Mouse (Mus musculus) spleen, adult 2 months (tissue): ENCODE measurements at regions not wholly inside any gene's neighbourhood (a gene's known extent, or its start where the extent isn't known, plus 50 kb on each side); places are given as distances from the start of the nearest gene placed in this dataset.

Experiments
- DNase-seq, 2 experiments: peaks; one replicate each; pipeline versions ENCODE4 v3.0.0 to v3.0.0-alpha.2; 2012 to 2021; ENCODE audit warnings: low spot score in 2 of 2, low read depth in 1 of 2
- H3K27ac ChIP-seq: fragments of 200-500 bp; 2 replicates; pipeline ENCODE4 v1.5.1; 2012; ENCODE audit warnings: low read length, inconsistent platforms; ENCODE audit not compliant: insufficient read depth
- H3K27me3 ChIP-seq: fragments of 200-500 bp; 2 replicates; pipeline ENCODE4 v1.6.1; 2012; ENCODE audit warnings: mild to moderate bottlenecking, moderate library complexity, low read length, inconsistent platforms; ENCODE audit not compliant: control insufficient read depth, insufficient read depth
- H3K36me3 ChIP-seq: fragments of 200-500 bp; 2 replicates; pipeline ENCODE4 v1.6.1; 2012; ENCODE audit warnings: mild to moderate bottlenecking, low read length, inconsistent platforms; ENCODE audit not compliant: control insufficient read depth, insufficient read depth
- H3K4me1 ChIP-seq: fragments of 200-500 bp; 2 replicates; pipeline ENCODE4 v1.6.1; 2011; ENCODE audit warnings: inconsistent platforms; ENCODE audit not compliant: control insufficient read depth, insufficient read depth, insufficient read length
- H3K4me3 ChIP-seq: fragments of 200-500 bp; 2 replicates; pipeline ENCODE4 v1.5.1; 2011; ENCODE audit warnings: mild to moderate bottlenecking, inconsistent platforms; ENCODE audit not compliant: insufficient read depth, insufficient read length; ENCODE audit errors: extremely low read depth
- CTCF ChIP-seq: fragments of 200-500 bp; IDR thresholded peaks from 2 replicates; pipeline ENCODE4 v1.5.1; 2011; ENCODE audit warnings: mild to moderate bottlenecking, inconsistent platforms; ENCODE audit not compliant: insufficient read depth, insufficient read length, insufficient replicate concordance; ENCODE audit errors: extremely low read depth
- POLR2A ChIP-seq: fragments of 200-500 bp; IDR thresholded peaks from 2 replicates; pipeline ENCODE4 v1.6.1; 2011; ENCODE audit warnings: low read depth, low read length, inconsistent platforms
- WGBS: fragments of 180-500 bp; shearing (Covaris S2); methylation state at CpG from one replicate; pipeline ENCODE4 v1.1.7; 2018; 5-methylcytosine and 5-hydroxymethylcytosine counted together

- no peak overlapping the region for H3K4me3 ChIP-seq
- H3K4me1 ChIP-seq: no peaks in the 10 kb centered on the region
- DNase-seq: no peak
- no peak for TF ChIP-seq POLR2A
- no peak for TF ChIP-seq CTCF
- no peaks in the 10 kb centered on the region for H3K36me3 ChIP-seq
- no peak overlapping the region for H3K27ac ChIP-seq
- WGBS: 88% methylated on average over 1 of the region's 1 CpGs
- H3K27me3 ChIP-seq: no peaks in the 10 kb centered on the region
Observed at GRCm38 (mm10) chr7:72947531-72947930, 427.8 kb upstream of the Rgma start.

- DNase-seq: no peak
- Histone ChIP-seq H3K27ac (no peak overlapping the region), H3K27me3 (no peaks in the 10 kb centered on the region), H3K4me1 (no peaks in the 10 kb centered on the region), H3K36me3 (no peaks in the 10 kb centered on the region), H3K4me3 (no peak overlapping the region)
- WGBS: 72% methylated on average over 5 of the region's 5 CpGs
- no peak for TF ChIP-seq CTCF
- no peak for TF ChIP-seq POLR2A
Observed at GRCm38 (mm10) chr7:72948026-72948425, 427.3 kb upstream of the Rgma start.

GRCm38 (mm10) chr7:72948666-72949065, 426.6 kb upstream of the Rgma start:
- Histone ChIP-seq H3K4me3 (no peak overlapping the region), H3K27me3 (no peaks in the 10 kb centered on the region), H3K27ac (no peak overlapping the region), H3K4me1 (no peaks in the 10 kb centered on the region), H3K36me3 (no peaks in the 10 kb centered on the region)
- no peak for DNase-seq
- 11% methylated on average over 3 of the region's 3 CpGs for WGBS
- TF ChIP-seq POLR2A (no peak), CTCF (no peak)

GRCm38 (mm10) chr7:72949886-72950285, 425.4 kb upstream of the Rgma start:
- DNase-seq: no peak
- no peaks in the 10 kb centered on the region for H3K36me3 ChIP-seq
- TF ChIP-seq POLR2A: no peak
- TF ChIP-seq CTCF: no peak
- H3K27ac ChIP-seq: no peak overlapping the region
- WGBS: 71% methylated on average over 7 of the region's 7 CpGs
- no peak overlapping the region for H3K4me3 ChIP-seq
- H3K4me1 ChIP-seq: no peaks in the 10 kb centered on the region
- H3K27me3 ChIP-seq: no peaks in the 10 kb centered on the region

GRCm38 (mm10) chr7:72957674-72958073, 417.6 kb upstream of the Rgma start:
- no peak for TF ChIP-seq POLR2A
- no peak for TF ChIP-seq CTCF
- Histone ChIP-seq H3K4me1 (no peaks in the 10 kb centered on the region), H3K27ac (no peak overlapping the region), H3K27me3 (no peaks in the 10 kb centered on the region), H3K36me3 (no peaks in the 10 kb centered on the region), H3K4me3 (no peak overlapping the region)
- no peak for DNase-seq
- 62% methylated on average over 4 of the region's 4 CpGs for WGBS

- no peak overlapping the region for H3K27ac ChIP-seq
- WGBS: 70% methylated on average over 4 of the region's 4 CpGs
- no peak for TF ChIP-seq CTCF
- no peak for TF ChIP-seq POLR2A
Observed at GRCm38 (mm10) chr7:72961321-72961720, 414.0 kb upstream of the Rgma start.

GRCm38 (mm10) chr7:72962815-72963214, 412.5 kb upstream of the Rgma start:
- H3K27ac ChIP-seq: no peak overlapping the region
- TF ChIP-seq CTCF: no peak
- TF ChIP-seq POLR2A: no peak
- no peak overlapping the region for H3K4me3 ChIP-seq
- 49% methylated on average over 3 of the region's 3 CpGs for WGBS
- DNase-seq: no peak
- no peaks in the 10 kb centered on the region for H3K36me3 ChIP-seq
- H3K27me3 ChIP-seq: no peaks in the 10 kb centered on the region
- no peaks in the 10 kb centered on the region for H3K4me1 ChIP-seq

More at GRCm38 (mm10) chr7:72961321-72961720, 414.0 kb upstream of the Rgma start:
- no peaks in the 10 kb centered on the region for H3K27me3 ChIP-seq
- no peaks in the 10 kb centered on the region for H3K36me3 ChIP-seq
- DNase-seq: no peak
- H3K4me1 ChIP-seq: no peaks in the 10 kb centered on the region
- H3K4me3 ChIP-seq: no peak overlapping the region
